Mouse (Mus musculus) Patski (cell line): ENCODE measurements around the gene Ap1g2. TPM values are rescaled to one million over a fixed set of nuclear protein-coding genes. Genes with fewer than 3 reads are reported as not detected.

Source experiments
- ATAC-seq: fragments of 100-300 bp; one replicate; pipeline ENCODE4 v1.8.0; 2021
- CTCF ChIA-PET: fragments of 350-600 bp; sonication (Branson Sonifier 250); formaldehyde crosslinking; loops from one replicate; lab custom pipeline; 2022; ENCODE audit warnings: inconsistent platforms; lab: Charles Lee
- POLR2A ChIA-PET: fragments of 350-600 bp; sonication (Branson Sonifier 250); formaldehyde crosslinking; loops from one replicate; lab custom pipeline; 2022; ENCODE audit warnings: antibody characterized with exemption, inconsistent platforms; lab: Charles Lee
- DNase-seq: peaks from one replicate; pipeline ENCODE4 v3.0.0-alpha.2; 2011; ENCODE audit warnings: low read depth, low spot score
- H3K27me3 ChIP-seq: fragments of 371-371 bp; one replicate; pipeline ENCODE4 v1.5.1; 2021
- CTCF ChIP-seq: fragments of 100-300 bp; IDR thresholded peaks from one replicate; pipeline ENCODE4 v1.5.1; 2021
- in situ Hi-C: fragments of 300-500 bp; cut with MboI; formaldehyde crosslinking; loops from 3 replicates; pipeline ENCODE4 v1.11.1; 2018; ENCODE audit warnings: low pct_unique_long_range_greater_than_20kb, mixed read lengths
- polyA plus RNA-seq: library from polyadenylated mRNA; unstranded; gene quantifications from one replicate; pipeline ENCODE4 v1.2.3, GENCODE M21; 2021

The Ap1g2 gene
- polyA plus RNA-seq, 1 experiment from 2014 or later = 25.9 TPM

DNA sequence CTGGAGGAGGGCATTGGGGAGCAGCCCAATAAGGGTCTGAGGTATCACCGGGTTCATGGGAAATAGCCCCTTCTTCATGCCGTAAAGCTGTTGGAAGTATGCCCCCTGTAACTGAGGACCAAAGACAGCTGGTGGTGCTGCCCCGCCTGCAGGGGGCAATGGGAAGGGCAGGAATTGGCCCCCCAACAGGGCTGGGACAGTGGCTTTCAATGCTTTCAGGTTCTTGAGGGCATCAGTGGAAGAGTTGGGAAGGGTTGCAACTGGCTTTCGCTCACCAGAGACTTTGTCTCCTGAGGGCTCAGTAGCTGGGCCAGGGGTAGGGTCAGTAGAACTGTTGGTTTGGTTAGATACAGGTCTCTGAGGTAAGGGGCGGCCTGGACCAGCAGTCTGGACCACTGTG lies 43.3 kb downstream of the Ap1g2 start:
- no peaks in the 10 kb centered on the region for H3K27me3 ChIP-seq
- ChIA-PET CTCF (no interaction called here), POLR2A (interaction anchor here (1.3 kb wide), 1 partner anchor 31 kb away, joined by 3 read pairs; no protein-coding TSS in a partner anchor)
- no peak for TF ChIP-seq CTCF
- DNase-seq (no peak), ATAC-seq (no peak)
- in situ Hi-C loops = no loop called here

DNA sequence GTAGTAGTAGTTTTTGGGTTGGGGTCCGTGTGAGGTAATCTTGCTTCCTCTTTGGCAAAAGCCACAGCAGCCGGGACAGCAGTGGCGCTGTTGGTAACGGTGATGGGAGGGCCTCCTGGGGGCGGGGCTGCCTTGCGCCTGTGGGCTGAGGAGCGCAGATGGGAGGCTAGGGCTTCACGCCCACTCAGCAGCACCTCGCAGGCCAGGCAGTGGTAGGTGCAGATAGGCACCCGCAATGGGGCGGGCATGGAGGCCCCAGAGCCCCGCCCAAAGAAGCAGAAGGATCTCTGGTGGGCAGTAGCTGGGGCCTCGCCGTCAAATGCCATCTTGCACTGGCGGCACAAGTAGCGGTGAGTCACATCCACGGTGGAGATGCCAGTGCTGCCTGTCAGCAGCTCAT lies 43.8 kb downstream of the Ap1g2 start:
- ATAC-seq (no peak), DNase-seq (no peak)
- ChIA-PET CTCF (no interaction called here), POLR2A (no interaction called here)
- H3K27me3 ChIP-seq = no peaks in the 10 kb centered on the region
- in situ Hi-C loops = no loop called here
- TF ChIP-seq CTCF = no peak

DNA sequence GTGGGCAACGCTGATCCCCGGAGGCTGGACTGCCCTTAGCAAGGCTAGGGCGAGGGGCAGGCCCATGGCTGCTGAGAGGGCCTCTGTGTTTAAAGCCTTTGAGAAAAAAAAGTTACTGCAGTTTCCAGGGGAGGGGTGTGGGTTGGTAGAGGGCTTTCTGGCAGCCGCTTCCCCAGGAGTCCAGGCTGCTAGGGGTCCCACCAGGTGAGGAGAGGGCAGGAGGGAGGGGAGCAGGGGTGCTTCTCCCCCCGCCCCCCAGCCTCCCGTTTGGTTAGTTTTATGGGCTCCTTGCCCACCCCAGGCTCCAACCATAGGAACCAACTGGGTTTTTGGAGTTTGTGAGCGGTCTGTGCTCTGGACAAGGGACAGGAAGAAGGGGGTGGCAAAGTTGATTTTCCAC lies 44.5 kb downstream of the Ap1g2 start:
- TF ChIP-seq CTCF = no peak
- ChIA-PET CTCF (no interaction called here), POLR2A (no interaction called here)
- DNase-seq (no peak), ATAC-seq (no peak)
- in situ Hi-C loops = no loop called here
- no peaks in the 10 kb centered on the region for H3K27me3 ChIP-seq

DNA sequence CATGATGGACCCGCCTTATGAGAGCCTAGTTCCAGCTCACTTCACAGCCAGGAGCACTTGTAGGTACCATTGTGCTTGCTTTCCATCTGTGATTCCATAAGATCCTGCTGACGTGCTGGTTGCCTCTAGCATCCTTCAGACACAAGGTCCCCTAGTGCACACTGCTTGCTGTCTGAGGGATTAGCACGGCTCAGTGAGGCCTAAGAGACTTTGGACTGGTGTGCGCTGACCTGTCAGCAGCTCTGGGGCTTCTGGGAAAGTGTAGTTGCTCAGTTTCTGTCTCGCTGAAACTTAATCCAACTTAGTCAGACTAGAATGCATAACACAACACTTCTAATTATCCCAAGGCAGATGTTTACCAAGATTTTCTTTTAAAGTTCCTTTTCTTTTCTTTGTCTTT lies 46.5 kb downstream of the Ap1g2 start:
- no peak for TF ChIP-seq CTCF
- DNase-seq (peak; percentile 15), ATAC-seq (no peak)
- no peaks in the 10 kb centered on the region for H3K27me3 ChIP-seq
- ChIA-PET CTCF (interaction anchor here (0.9 kb wide), 1 partner anchor 14 kb away, joined by 3 read pairs; no protein-coding TSS in a partner anchor), POLR2A (no interaction called here)
- in situ Hi-C loops = no loop called here

DNA sequence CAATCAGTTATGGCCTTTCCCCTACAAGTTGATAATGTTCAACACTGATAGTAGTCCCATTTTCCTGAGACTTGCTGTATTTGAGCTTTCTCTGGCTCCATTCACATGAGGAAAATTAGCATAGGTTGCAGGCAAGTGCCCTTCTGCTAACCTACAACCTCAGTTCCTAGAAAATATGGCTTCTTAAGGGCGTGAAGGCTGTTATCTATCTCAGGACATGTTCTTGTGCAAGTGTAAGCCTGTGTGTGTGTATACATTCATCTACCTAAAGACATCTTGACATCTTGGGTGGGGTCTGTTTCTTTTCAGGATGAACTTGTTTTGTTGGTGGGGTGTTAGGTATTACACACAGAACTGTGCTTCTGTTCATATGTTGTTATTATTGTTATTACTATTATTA lies 47.4 kb downstream of the Ap1g2 start:
- TF ChIP-seq CTCF = no peak
- no peaks in the 10 kb centered on the region for H3K27me3 ChIP-seq
- POLR2A ChIA-PET = interaction anchor here (0.7 to 1.2 kb wide), 2 partner anchors 23 to 45 kb away, joined by 3 read pairs; no protein-coding TSS in a partner anchor
- CTCF ChIA-PET = interaction anchor here (0.9 to 1.4 kb wide), 4 partner anchors 13 to 35 kb away, joined by 3 to 4 read pairs (median 4); no protein-coding TSS in a partner anchor
- ATAC-seq (no peak), DNase-seq (no peak)
- in situ Hi-C loops = no loop called here

DNA sequence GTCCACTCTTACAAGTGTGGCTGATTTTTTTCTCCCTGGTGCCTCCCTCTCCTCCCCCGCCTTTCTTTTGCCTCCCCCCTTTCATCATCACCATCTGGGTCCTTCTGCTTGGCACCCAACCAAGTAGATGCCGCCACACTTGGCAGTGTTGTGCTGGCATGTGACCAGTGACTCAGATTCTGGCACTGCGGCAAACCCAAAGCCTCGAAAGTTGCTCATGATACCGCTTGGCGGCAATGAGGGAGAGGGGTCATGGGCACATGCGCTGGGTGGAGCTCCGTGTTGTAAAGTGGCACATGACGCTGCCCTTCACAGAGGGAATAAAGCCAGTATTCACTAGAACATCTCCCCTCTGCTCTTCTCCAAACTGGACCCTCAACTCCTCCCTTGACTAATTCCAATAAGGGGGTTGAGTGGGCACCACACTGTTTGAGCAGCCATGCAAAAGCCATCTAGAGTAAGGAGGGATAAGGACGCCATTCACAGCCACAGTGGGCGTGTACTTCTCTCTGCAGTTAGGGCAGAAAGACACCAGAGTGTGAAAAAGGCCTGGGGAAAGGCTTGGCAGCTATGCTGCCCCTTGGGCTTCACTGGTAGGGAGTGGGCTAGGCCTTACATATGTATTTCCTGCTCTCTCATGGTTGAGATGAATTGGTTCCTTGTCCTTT lies 51.1 kb downstream of the Ap1g2 start:
- no peaks in the 10 kb centered on the region for H3K27me3 ChIP-seq
- ATAC-seq (peak; percentile 89), DNase-seq (peak; percentile 90)
- in situ Hi-C loops = no loop called here
- POLR2A ChIA-PET = no interaction called here
- CTCF ChIA-PET = interaction anchor here (1.1 kb wide), 1 partner anchor 31 kb away, joined by 3 read pairs; no protein-coding TSS in a partner anchor
- no peak for TF ChIP-seq CTCF

DNA sequence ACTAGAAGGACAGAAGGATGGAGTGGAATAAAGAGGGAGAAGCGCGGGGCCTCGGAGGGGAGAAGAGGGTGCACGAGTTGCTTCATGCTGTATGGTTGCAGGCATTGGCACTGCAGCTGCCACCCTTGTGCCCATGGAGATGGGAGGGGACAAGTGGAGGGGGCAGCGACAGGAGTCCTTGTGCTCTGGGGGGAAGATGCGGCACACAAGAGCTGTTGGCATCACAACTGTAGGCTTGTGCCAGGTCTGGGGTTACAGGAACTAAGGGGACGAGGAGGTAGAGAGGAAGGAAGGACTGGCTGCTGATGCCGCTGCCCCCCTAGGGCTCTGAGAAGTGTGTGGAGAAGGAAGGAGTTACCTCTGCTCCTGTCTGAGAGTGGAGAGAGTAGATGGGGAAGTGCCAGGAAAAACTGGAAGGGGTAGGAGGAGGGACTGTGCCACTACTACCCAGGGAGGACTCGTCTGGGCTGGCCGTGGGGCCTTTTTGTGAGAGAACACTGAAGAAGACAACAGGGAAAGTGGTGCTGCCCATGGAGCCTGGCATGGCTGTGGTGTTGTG lies 52.1 kb downstream of the Ap1g2 start:
- in situ Hi-C loops = no loop called here
- DNase-seq = no peak
- ChIA-PET CTCF (no interaction called here), POLR2A (no interaction called here)
- TF ChIP-seq CTCF = no peak
- no peak for ATAC-seq
- H3K27me3 ChIP-seq = no peaks in the 10 kb centered on the region

DNA sequence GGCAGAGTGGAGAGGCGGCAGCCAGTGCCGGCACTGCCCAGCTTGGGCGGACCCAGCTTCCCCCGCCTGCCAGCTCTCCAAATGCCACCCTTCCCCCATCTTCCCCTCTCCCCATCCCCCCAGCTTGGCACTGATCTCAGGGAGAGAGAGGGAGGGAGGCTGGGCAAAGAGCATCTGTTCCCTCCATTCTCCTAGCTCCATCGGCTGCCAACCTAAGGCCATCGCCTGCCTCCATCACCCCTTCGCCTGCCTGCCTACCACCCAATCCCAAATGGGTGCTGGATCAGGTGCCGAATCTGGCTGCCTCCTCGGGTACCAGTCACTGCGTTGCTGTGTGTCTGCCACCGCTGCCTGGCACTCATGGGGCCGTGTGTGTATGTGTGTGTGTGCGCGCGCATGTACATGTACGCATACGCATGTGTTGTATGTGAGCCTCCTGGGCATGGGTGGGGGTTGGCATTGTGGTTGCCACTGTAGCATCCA lies 52.6 kb downstream of the Ap1g2 start:
- no peak for TF ChIP-seq CTCF
- DNase-seq = no peak
- POLR2A ChIA-PET = no interaction called here
- H3K27me3 ChIP-seq = no peaks in the 10 kb centered on the region
- CTCF ChIA-PET = no interaction called here
- ATAC-seq = no peak
- in situ Hi-C loops = no loop called here

DNA sequence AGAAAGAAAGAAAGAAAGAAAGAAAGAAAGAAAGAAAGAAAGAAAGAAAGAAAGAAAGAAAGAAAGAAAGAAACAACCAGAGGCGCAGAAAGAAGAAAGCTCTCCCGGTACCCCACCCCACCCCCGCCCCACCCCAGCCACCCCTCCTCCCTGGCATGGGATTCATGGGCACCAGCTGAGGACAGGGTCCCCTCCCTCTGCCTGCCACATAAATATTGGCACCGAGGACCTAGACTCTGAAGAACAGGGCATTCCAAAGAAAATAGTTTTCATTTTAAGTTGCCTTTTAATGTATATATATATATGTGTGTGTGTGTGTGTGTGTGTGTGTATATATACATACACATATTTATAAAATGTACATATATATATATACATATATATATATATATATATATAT lies 53.3 kb downstream of the Ap1g2 start:
- ATAC-seq (no peak), DNase-seq (no peak)
- no peaks in the 10 kb centered on the region for H3K27me3 ChIP-seq
- POLR2A ChIA-PET = no interaction called here
- TF ChIP-seq CTCF = no peak
- in situ Hi-C loops = no loop called here
- CTCF ChIA-PET = no interaction called here

DNA sequence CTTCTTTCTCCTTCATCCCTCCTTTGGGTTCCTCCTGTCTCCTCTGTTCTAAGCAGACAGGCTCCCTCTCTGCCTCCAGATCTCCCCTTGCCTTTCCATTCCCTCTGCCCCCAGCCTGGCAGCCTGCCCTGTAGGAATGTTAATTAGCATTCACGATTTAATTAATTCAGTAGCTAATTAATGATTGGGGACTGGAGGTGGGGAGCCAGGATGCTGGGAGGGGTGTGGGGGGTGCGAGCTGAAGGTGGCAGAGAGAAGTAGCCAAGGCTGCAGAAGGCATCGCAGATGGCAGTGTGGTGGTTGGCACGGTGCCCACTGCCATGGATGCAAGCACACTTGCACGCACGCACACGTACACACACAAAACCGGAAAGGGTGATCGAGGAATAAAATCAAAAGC lies 53.9 kb downstream of the Ap1g2 start:
- in situ Hi-C loops = no loop called here
- no peak for DNase-seq
- CTCF ChIA-PET = no interaction called here
- ATAC-seq = no peak
- no peak for TF ChIP-seq CTCF
- POLR2A ChIA-PET = no interaction called here
- H3K27me3 ChIP-seq = no peaks in the 10 kb centered on the region

Other genes starting within 250 kb of the Ap1g2 start
- 14.5 TPM for gene Homez, start 235.6 kb downstream of the Ap1g2 start, polyA plus RNA-seq
- 4.4 TPM for gene Ppp1r3e, start 229.0 kb downstream of the Ap1g2 start, polyA plus RNA-seq
- 37.7 TPM for gene Bcl2l2, start 223.2 kb downstream of the Ap1g2 start, polyA plus RNA-seq
- 1.2 TPM for gene Gm20521, start 223.2 kb downstream of the Ap1g2 start, polyA plus RNA-seq
- gene Pabpn1, start 214.1 kb downstream of the Ap1g2 start, polyA plus RNA-seq = 194 TPM
- 25.3 TPM for gene Slc22a17, start 193.5 kb downstream of the Ap1g2 start, polyA plus RNA-seq
- not detected for gene Efs, start 180.5 kb downstream of the Ap1g2 start, polyA plus RNA-seq
- gene Il25, start 173.9 kb downstream of the Ap1g2 start, polyA plus RNA-seq = not detected
- not detected for gene Cmtm5, start 170.3 kb downstream of the Ap1g2 start, polyA plus RNA-seq
- gene Myh6, start 139.7 kb downstream of the Ap1g2 start, polyA plus RNA-seq = 0.18 TPM
- gene Gm17428, start 129.7 kb downstream of the Ap1g2 start, polyA plus RNA-seq = not detected
- gene Myh7, start 112.0 kb downstream of the Ap1g2 start, polyA plus RNA-seq = 0.23 TPM
- 43.7 TPM for gene Ngdn, start 91.1 kb downstream of the Ap1g2 start, polyA plus RNA-seq
- 6.1 TPM for gene Zfhx2, start 14.3 kb downstream of the Ap1g2 start, polyA plus RNA-seq
- gene Thtpa, start 11.8 kb downstream of the Ap1g2 start, polyA plus RNA-seq = 31.8 TPM
- gene Jph4, start 10.3 kb upstream of the Ap1g2 start, polyA plus RNA-seq = 0.92 TPM
- gene Dhrs2, start 115.4 kb upstream of the Ap1g2 start, polyA plus RNA-seq = not detected